Mouse (Mus musculus) C2C12 (cell line): ENCODE data around the gene Map3k4.

ENCODE experiments used
- CEBPB ChIP-seq: IDR thresholded peaks from one replicate; pipeline ENCODE4 v1.6.1; 2011; ENCODE audit warnings: low read depth, mild to moderate bottlenecking, control low read depth, moderate library complexity
- CTCF ChIP-seq: IDR thresholded peaks from one replicate; pipeline ENCODE4 v1.5.1; 2011; ENCODE audit not compliant: control insufficient read depth, insufficient read depth, insufficient read length
- MYOG ChIP-seq: IDR thresholded peaks from one replicate; pipeline ENCODE4 v1.6.1; 2011; ENCODE audit not compliant: control insufficient read depth, insufficient read length; ENCODE audit errors: extremely low read depth

DNA sequence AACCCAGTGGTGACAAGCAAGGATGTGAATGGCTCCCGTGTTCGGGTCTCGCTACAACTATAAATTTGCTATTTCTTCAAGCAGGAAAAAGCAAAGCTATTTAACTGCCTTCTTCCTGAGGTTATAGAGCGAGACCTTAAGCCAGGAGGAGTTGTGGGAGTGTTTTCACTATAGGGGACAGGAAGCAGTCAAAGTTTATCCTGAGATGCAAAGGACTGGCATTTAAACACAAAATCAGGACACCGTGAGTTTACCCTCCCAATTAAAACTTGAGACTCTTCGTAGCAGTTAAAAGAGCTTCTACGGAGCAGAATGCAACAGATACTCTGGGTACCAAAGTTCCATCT is 1.0 kb downstream of the Map3k4 start:
- TF ChIP-seq CTCF = no peak
- no peak for TF ChIP-seq MYOG
- TF ChIP-seq CEBPB = no peak
